Mouse (Mus musculus) MEL (cell line): ENCODE measurements around the gene Tubb5. TPM values are rescaled to one million over a fixed set of nuclear protein-coding genes. Genes with fewer than 3 reads are reported as not detected.

ENCODE experiments used
- DNase-seq: peaks from one replicate; pipeline ENCODE4 v3.0.0; 2011; ENCODE audit warnings: low read depth, low spot score
- H3K27ac ChIP-seq: 2 replicates; pipeline ENCODE4 v1.5.1; 2012; ENCODE audit warnings: low read depth, mild to moderate bottlenecking, control low read depth, low read length, moderate library complexity; ENCODE audit not compliant: control insufficient read depth
- H3K27me3 ChIP-seq, 2 experiments: fragments of 150-350 bp in 1 of 2; sonication (generic) in 1 of 2; 2 replicates each; pipeline ENCODE4 v1.6.1; 2012; ENCODE audit warnings: low read length in 2 of 2, mild to moderate bottlenecking in 2 of 2, improper control_type of control experiment in 1 of 2, moderate library complexity in 1 of 2; ENCODE audit not compliant: insufficient read depth in 2 of 2, control insufficient read depth in 1 of 2
- H3K36me3 ChIP-seq, 2 experiments: 2 replicates each; pipeline ENCODE4 v1.6.1; 2012 to 2014; ENCODE audit warnings: low read length in 2 of 2, improper control_type of control experiment in 1 of 2, inconsistent platforms in 1 of 2, mild to moderate bottlenecking in 1 of 2; ENCODE audit not compliant: insufficient read depth in 2 of 2, control insufficient read depth in 1 of 2
- H3K4me1 ChIP-seq, 2 experiments: fragments of 150-350 bp in 1 of 2; sonication (generic) in 1 of 2; 2 replicates each; pipeline ENCODE4 v1.6.1; 2012; ENCODE audit warnings: low read length in 2 of 2, improper control_type of control experiment in 1 of 2, mild to moderate bottlenecking in 1 of 2; ENCODE audit not compliant: insufficient read depth in 2 of 2, control insufficient read depth in 1 of 2
- H3K4me3 ChIP-seq, 2 experiments: fragments of 150-350 bp in 1 of 2; sonication (generic) in 1 of 2; 2 replicates each; pipeline ENCODE4 v1.5.1; 2012; ENCODE audit warnings: low read depth in 2 of 2, low read length in 2 of 2, mild to moderate bottlenecking in 2 of 2, moderate library complexity in 2 of 2, control low read depth in 1 of 2, improper control_type of control experiment in 1 of 2; ENCODE audit not compliant: control insufficient read depth in 1 of 2, insufficient read depth in 1 of 2
- H3K79me2 ChIP-seq: 2 replicates; pipeline ENCODE4 v1.6.1; 2012; ENCODE audit warnings: mild to moderate bottlenecking, low read length, moderate library complexity; ENCODE audit not compliant: control insufficient read depth, poor library complexity, insufficient read depth
- H3K9ac ChIP-seq: 2 replicates; pipeline ENCODE4 v1.6.1; 2012; ENCODE audit warnings: low read depth, mild to moderate bottlenecking, control low read depth, low read length, moderate library complexity; ENCODE audit not compliant: control insufficient read depth, poor library complexity, severe bottlenecking
- H3K9me3 ChIP-seq: fragments of 150-350 bp; sonication (generic); replicated peaks from 2 replicates; pipeline ENCODE4 v1.6.1; 2012; ENCODE audit warnings: mild to moderate bottlenecking, low read length, improper control_type of control experiment, moderate library complexity; ENCODE audit not compliant: insufficient read depth
- BHLHE40 ChIP-seq: IDR thresholded peaks from 2 replicates; pipeline ENCODE4 v1.6.1; 2012; ENCODE audit warnings: low read depth, mild to moderate bottlenecking, inconsistent platforms, low read length, improper control_type of control experiment, borderline replicate concordance
- CHD1 ChIP-seq: IDR thresholded peaks from 2 replicates; pipeline ENCODE4 v1.6.1; 2012; ENCODE audit warnings: low read depth, mild to moderate bottlenecking, inconsistent platforms, low read length, improper control_type of control experiment
- CHD2 ChIP-seq: IDR thresholded peaks from 2 replicates; pipeline ENCODE4 v1.6.1; 2011; ENCODE audit warnings: low read length, improper control_type of control experiment
- CTCF ChIP-seq, 3 experiments: IDR thresholded peaks in 2 of 3; conservative IDR thresholded peaks in 1 of 3; 2 replicates each; pipeline ENCODE4 v1.5.1; 2011 to 2012; ENCODE audit warnings: low read length in 3 of 3, low read depth in 2 of 3, mild to moderate bottlenecking in 2 of 3, improper control_type of control experiment in 1 of 3, inconsistent platforms in 1 of 3, mixed read lengths in 1 of 3, moderate library complexity in 1 of 3; ENCODE audit not compliant: control insufficient read depth in 1 of 3, insufficient read depth in 1 of 3, poor library complexity in 1 of 3, severe bottlenecking in 1 of 3
- E2F4 ChIP-seq: IDR thresholded peaks from 2 replicates; pipeline ENCODE4 v1.6.1; 2011; ENCODE audit warnings: low read depth, low read length, improper control_type of control experiment, borderline replicate concordance
- ELF1 ChIP-seq: IDR thresholded peaks from 2 replicates; pipeline ENCODE4 v1.6.1; 2014; ENCODE audit warnings: low read depth, mild to moderate bottlenecking, inconsistent platforms, low read length, improper control_type of control experiment, moderate library complexity
- EP300 ChIP-seq, 2 experiments: IDR thresholded peaks; 2 replicates each; pipeline ENCODE4 v1.6.1; 2011; ENCODE audit warnings: improper control_type of control experiment in 2 of 2, low read length in 2 of 2, low read depth in 1 of 2, mild to moderate bottlenecking in 1 of 2
- GABPA ChIP-seq: IDR thresholded peaks from 2 replicates; pipeline ENCODE4 v1.6.1; 2012; ENCODE audit warnings: low read depth, mild to moderate bottlenecking, inconsistent platforms, low read length, improper control_type of control experiment, moderate library complexity
- GATA1 ChIP-seq: IDR thresholded peaks from 2 replicates; pipeline ENCODE4 v1.6.1; 2011; ENCODE audit warnings: low read depth, low read length, improper control_type of control experiment
- HCFC1 ChIP-seq: IDR thresholded peaks from 2 replicates; pipeline ENCODE4 v1.6.1; 2012; ENCODE audit warnings: low read depth, mild to moderate bottlenecking, inconsistent platforms, low read length, improper control_type of control experiment, moderate library complexity
- JUND ChIP-seq: IDR thresholded peaks from 2 replicates; pipeline ENCODE4 v1.6.1; 2011; ENCODE audit warnings: low read depth, mild to moderate bottlenecking, improper control_type of control experiment, low read length
- KAT2A ChIP-seq: conservative IDR thresholded peaks from 2 replicates; pipeline ENCODE4 v1.6.1; 2012; ENCODE audit warnings: low read depth, low read length, improper control_type of control experiment, inconsistent platforms
- MAFK ChIP-seq: IDR thresholded peaks from 2 replicates; pipeline ENCODE4 v1.6.1; 2011; ENCODE audit warnings: low read depth, mild to moderate bottlenecking, low read length, improper control_type of control experiment, borderline replicate concordance
- MAX ChIP-seq: IDR thresholded peaks from 2 replicates; pipeline ENCODE4 v1.6.1; 2011; ENCODE audit warnings: low read length, improper control_type of control experiment
- MAZ ChIP-seq: IDR thresholded peaks from 2 replicates; pipeline ENCODE4 v1.6.1; 2012; ENCODE audit warnings: low read depth, mild to moderate bottlenecking, inconsistent platforms, low read length, improper control_type of control experiment
- MEF2A ChIP-seq: IDR thresholded peaks from 2 replicates; pipeline ENCODE4 v1.6.1; 2014; ENCODE audit warnings: low read depth, mild to moderate bottlenecking, inconsistent platforms, low read length, improper control_type of control experiment; ENCODE audit not compliant: poor library complexity, insufficient replicate concordance, severe bottlenecking; ENCODE audit errors: extremely low read depth
- MXI1 ChIP-seq: IDR thresholded peaks from 2 replicates; pipeline ENCODE4 v1.6.1; 2011; ENCODE audit warnings: mild to moderate bottlenecking, low read depth, low read length, improper control_type of control experiment
- MYB ChIP-seq: IDR thresholded peaks from 2 replicates; pipeline ENCODE4 v1.6.1; 2011; ENCODE audit warnings: mild to moderate bottlenecking, low read depth, low read length, improper control_type of control experiment
- NELFE ChIP-seq: IDR thresholded peaks from 2 replicates; pipeline ENCODE4 v1.6.1; 2011; ENCODE audit warnings: low read depth, low read length, improper control_type of control experiment
- NRF1 ChIP-seq: IDR thresholded peaks from 2 replicates; pipeline ENCODE4 v1.6.1; 2014; ENCODE audit warnings: low read depth, mild to moderate bottlenecking, inconsistent platforms, low read length, improper control_type of control experiment, moderate library complexity; ENCODE audit not compliant: poor library complexity, insufficient read depth, severe bottlenecking
- POLR2A ChIP-seq, 2 experiments: IDR thresholded peaks; 2 replicates each; pipeline ENCODE4 v1.6.1; 2011 to 2012; ENCODE audit warnings: low read length in 2 of 2, mild to moderate bottlenecking in 2 of 2, control low read depth in 1 of 2, improper control_type of control experiment in 1 of 2, low read depth in 1 of 2, moderate library complexity in 1 of 2; ENCODE audit not compliant: control insufficient read depth in 1 of 2, insufficient read depth in 1 of 2, poor library complexity in 1 of 2
- POLR2AphosphoS2 ChIP-seq: IDR thresholded peaks from 2 replicates; pipeline ENCODE4 v1.6.1; 2011; ENCODE audit warnings: low read length, improper control_type of control experiment
- POLR2AphosphoS5 ChIP-seq: IDR thresholded peaks from 2 replicates; pipeline ENCODE4 v1.6.1; 2012; ENCODE audit warnings: low read depth, borderline replicate concordance, mild to moderate bottlenecking, inconsistent platforms, low read length, moderate library complexity, mixed read lengths
- RAD21 ChIP-seq: IDR thresholded peaks from 2 replicates; pipeline ENCODE4 v1.6.1; 2011; ENCODE audit warnings: mild to moderate bottlenecking, low read depth, low read length, improper control_type of control experiment
- RCOR1 ChIP-seq: IDR thresholded peaks from 2 replicates; pipeline ENCODE4 v1.6.1; 2012; ENCODE audit warnings: low read depth, mild to moderate bottlenecking, inconsistent platforms, low read length, improper control_type of control experiment
- SIN3A ChIP-seq: IDR thresholded peaks from 2 replicates; pipeline ENCODE4 v1.6.1; 2012; ENCODE audit warnings: low read length, improper control_type of control experiment, inconsistent platforms
- SMC3 ChIP-seq: IDR thresholded peaks from 2 replicates; pipeline ENCODE4 v1.6.1; 2011; ENCODE audit warnings: low read depth, low read length, improper control_type of control experiment
- TAL1 ChIP-seq: IDR thresholded peaks from 2 replicates; pipeline ENCODE4 v1.6.1; 2012; ENCODE audit warnings: mild to moderate bottlenecking, inconsistent platforms, low read length, moderate library complexity, mixed read lengths
- TBP ChIP-seq: IDR thresholded peaks from 2 replicates; pipeline ENCODE4 v1.8.0; 2011; ENCODE audit warnings: low read depth, low read length, improper control_type of control experiment
- TCF12 ChIP-seq: IDR thresholded peaks from 2 replicates; pipeline ENCODE4 v1.6.1; 2014; ENCODE audit warnings: low read depth, mild to moderate bottlenecking, inconsistent platforms, low read length, improper control_type of control experiment, moderate library complexity
- UBTF ChIP-seq: IDR thresholded peaks from 2 replicates; pipeline ENCODE4 v1.6.1; 2012; ENCODE audit warnings: low read depth, mild to moderate bottlenecking, inconsistent platforms, low read length, improper control_type of control experiment, moderate library complexity, borderline replicate concordance; ENCODE audit not compliant: insufficient read depth
- USF1 ChIP-seq: IDR thresholded peaks from 2 replicates; pipeline ENCODE4 v1.6.1; 2014; ENCODE audit warnings: low read depth, mild to moderate bottlenecking, inconsistent platforms, low read length, improper control_type of control experiment, moderate library complexity
- USF2 ChIP-seq, 2 experiments: IDR thresholded peaks; 2 replicates each; pipeline ENCODE4 v1.6.1; 2011 to 2012; ENCODE audit warnings: improper control_type of control experiment in 2 of 2, low read length in 2 of 2, borderline replicate concordance in 1 of 2, inconsistent platforms in 1 of 2, low read depth in 1 of 2, mild to moderate bottlenecking in 1 of 2; ENCODE audit not compliant: insufficient read depth in 1 of 2
- ZC3H11A ChIP-seq: IDR thresholded peaks from 2 replicates; pipeline ENCODE4 v1.6.1; 2012; ENCODE audit warnings: low read depth, mild to moderate bottlenecking, inconsistent platforms, low read length, improper control_type of control experiment
- ZKSCAN1 ChIP-seq: IDR thresholded peaks from 2 replicates; pipeline ENCODE4 v1.6.1; 2012; ENCODE audit warnings: low read depth, mild to moderate bottlenecking, inconsistent platforms, low read length, improper control_type of control experiment, moderate library complexity
- ZMIZ1 ChIP-seq: IDR thresholded peaks from 2 replicates; pipeline ENCODE4 v1.6.1; 2012; ENCODE audit warnings: low read depth, mild to moderate bottlenecking, inconsistent platforms, low read length, improper control_type of control experiment, moderate library complexity
- ZNF384 ChIP-seq: IDR thresholded peaks from 2 replicates; pipeline ENCODE4 v1.6.1; 2012; ENCODE audit warnings: low read depth, mild to moderate bottlenecking, inconsistent platforms, low read length, improper control_type of control experiment
- polyA plus RNA-seq, 2 experiments: library from polyadenylated mRNA; stranded (reverse) in 1 of 2; unstranded in 1 of 2; fragments of >175 nt in 1 of 2; fragments of >200 nt in 1 of 2; gene quantifications; 2 replicates each; pipeline versions ENCODE4 v1.2.1 to v1.2.4; 2012; ENCODE audit warnings: low replicate concordance in 2 of 2, low read depth in 1 of 2; ENCODE audit not compliant: insufficient read length in 2 of 2, insufficient read depth in 1 of 2, missing spikeins in 1 of 2
- total RNA-seq: library from RNA; depleted of rRNA; stranded (reverse); fragments of 300-350 nt; gene quantifications from 2 replicates; pipeline ENCODE4 v1.2.3, GENCODE M21; 2012

Gene Tubb5
- total and polyA plus RNA-seq, 3 experiments = 1,040 to 1,575 (median 1,137) TPM

DNA sequence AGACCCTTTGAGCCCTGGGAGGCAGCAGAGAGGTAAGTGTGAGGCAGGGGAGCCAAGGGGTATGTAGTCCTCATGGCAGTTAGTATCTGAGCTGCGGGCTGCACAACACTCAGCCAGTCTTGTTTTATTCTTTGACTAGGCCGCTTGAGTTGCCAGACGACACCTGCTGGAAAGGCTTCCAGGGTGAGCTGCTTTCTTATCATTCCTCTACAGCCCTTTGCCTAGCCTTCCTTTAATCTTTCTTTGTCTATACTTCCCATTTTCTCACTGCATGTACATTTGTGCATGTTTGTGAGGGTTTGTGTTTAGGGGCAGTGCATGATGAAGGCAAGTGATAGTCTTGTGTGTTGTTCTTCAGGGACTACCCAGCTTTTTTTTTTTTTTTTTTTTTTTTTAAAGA, 12.9 kb upstream of the Tubb5 start:
- Histone ChIP-seq H3K9ac (peak overlapping the region; percentile 60), H3K79me2 (no peaks in the 10 kb centered on the region), H3K27ac (peak overlapping the region; percentile 99)
- TF ChIP-seq CHD1 (no peak), MEF2A (no peak), SMC3 (peak; percentile 30; the same call in 1 of the 2 replicates), GATA1 (peak; percentile 95), MAFK (0 out of 2 replicates have a peak, but pooled peaks have one; percentile 13), GABPA (no peak), NELFE (no peak), ZMIZ1 (0 out of 2 replicates have a peak, but pooled peaks have one; percentile 27), ZNF384 (no peak), MAZ (no peak), EP300 (IDR thresholded peaks at IDR 0.05; ENCODE audit: low read depth in 1 of 2, low read length in 2 of 2) (peak; percentile 94 to 98), POLR2A (IDR thresholded peaks at IDR 0.05; ENCODE audit: control insufficient read depth in 1 of 2, insufficient read depth in 1 of 2, low read depth in 1 of 2, low read length in 2 of 2, poor library complexity in 1 of 2) (peak in 1 of 2 experiments; percentile 37; a peak in 1 of 4 replicates), ZKSCAN1 (no peak), NRF1 (peak; percentile 3; the same call in 1 of the 2 replicates), E2F4 (no peak), TCF12 (peak; percentile 98), ZC3H11A (no peak; the same call in 1 of the 2 replicates), SIN3A (peak; percentile 88), POLR2AphosphoS2 (0 out of 2 replicates have a peak, but pooled peaks have one; percentile 30), USF1 (no peak), KAT2A (no peak), JUND (no peak), HCFC1 (peak; percentile 54), CTCF (IDR thresholded peaks at IDR 0.05 in 2 of 3, conservative IDR thresholded peaks at IDR 0.05 in 1 of 3; ENCODE audit: control insufficient read depth in 1 of 3, insufficient read depth in 1 of 3, low read depth in 2 of 3, low read length in 3 of 3, poor library complexity in 1 of 3, severe bottlenecking in 1 of 3) (peak in 1 of 3 experiments; percentile 31; a peak in 2 of 6 replicates), MAX (peak; percentile 49; the same call in 1 of the 2 replicates), POLR2AphosphoS5 (no peak), RAD21 (peak; percentile 4), UBTF (peak; percentile 24; the same call in 1 of the 2 replicates), BHLHE40 (peak; percentile 63; the same call in 1 of the 2 replicates), MXI1 (peak; percentile 51), TBP (no peak; the same call in none of the 2 replicates), RCOR1 (peak; percentile 90), USF2 (IDR thresholded peaks at IDR 0.05; ENCODE audit: borderline replicate concordance in 1 of 2, insufficient read depth in 1 of 2, low read depth in 1 of 2, low read length in 2 of 2) (no peak), MYB (no peak), ELF1 (0 out of 2 replicates have a peak, but pooled peaks have one; percentile 43), TAL1 (peak; percentile 99), CHD2 (peak; percentile 12; the same call in 1 of the 2 replicates)

More for the DNA sequence above, 12.9 kb upstream of the Tubb5 start:
- Histone ChIP-seq H3K4me3 (no peak overlapping the region), H3K36me3 (peaks cover 24 to 33% of the 10 kb centered on the region in 2 experiments), H3K9me3 (no peaks in the 10 kb centered on the region), H3K27me3 (no peaks in the 10 kb centered on the region), H3K4me1 (peaks cover 27 to 30% of the 10 kb centered on the region in 2 experiments)
- DNase-seq = peak; percentile 94
